Mouse (Mus musculus): Measurements from ENCODE around the gene Apoc3.

Apoc3 gene

GRCm38 (mm10) chr9:46229573-46230449, 5.6 kb downstream of the Apoc3 start:
- peak; percentile 89 for DNase-seq

GRCm38 (mm10) chr9:46228491-46228890, 6.9 kb downstream of the Apoc3 start, which contains the start of gene Apoa1:
Apoa1 (plus strand) TSS chr9:46228580.
- no peak for DNase-seq

GRCm38 (mm10) chr9:46227064-46227614, 8.3 kb downstream of the Apoc3 start:
- no peak for DNase-seq

- DNase-seq, result peak; percentile 49
These were observed 10.3 kb downstream of the Apoc3 start for GRCm38 (mm10) chr9:46224945-46225660.

GRCm38 (mm10) chr9:46224101-46224500, 11.3 kb downstream of the Apoc3 start:
- no peak for DNase-seq

GRCm38 (mm10) chr9:46223090-46223489, 12.3 kb downstream of the Apoc3 start:
- DNase-seq, result no peak

GRCm38 (mm10) chr9:46218176-46218575, 17.3 kb downstream of the Apoc3 start:
- DNase-seq, result no peak

GRCm38 (mm10) chr9:46216744-46217470, 18.5 kb downstream of the Apoc3 start:
- no peak for DNase-seq

- no peak for DNase-seq
These were observed 19.8 kb downstream of the Apoc3 start for GRCm38 (mm10) chr9:46215338-46216322.

GRCm38 (mm10) chr9:46214946-46215337, 20.5 kb downstream of the Apoc3 start:
- no peak for DNase-seq

GRCm38 (mm10) chr9:46214276-46214675, 21.2 kb downstream of the Apoc3 start:
- no peak for DNase-seq

- no peak for DNase-seq
These were observed 25.0 kb downstream of the Apoc3 start for GRCm38 (mm10) chr9:46210473-46210872.

GRCm38 (mm10) chr9:46208401-46208974, 26.9 kb downstream of the Apoc3 start:
- DNase-seq, result no peak

- no peak for DNase-seq
These were observed 28.0 kb downstream of the Apoc3 start for GRCm38 (mm10) chr9:46207501-46207869.

GRCm38 (mm10) chr9:46206834-46207500, 28.5 kb downstream of the Apoc3 start:
- DNase-seq, result peak; percentile 71

GRCm38 (mm10) chr9:46199609-46200008, 35.8 kb downstream of the Apoc3 start:
- no peak for DNase-seq

- DNase-seq, result no peak
These were observed 36.5 kb downstream of the Apoc3 start for GRCm38 (mm10) chr9:46198936-46199335.

- DNase-seq, result no peak
These were observed 37.0 kb downstream of the Apoc3 start for GRCm38 (mm10) chr9:46198461-46198860.

GRCm38 (mm10) chr9:46196699-46197169, 38.7 kb downstream of the Apoc3 start:
- no peak for DNase-seq

- no peak for DNase-seq
These were observed 40.6 kb downstream of the Apoc3 start for GRCm38 (mm10) chr9:46194809-46195208.

- DNase-seq, result no peak
These were observed 42.8 kb downstream of the Apoc3 start for GRCm38 (mm10) chr9:46192642-46193041.
